Mouse (Mus musculus) forebrain, embryonic 11.5 days (tissue): ENCODE data around the gene Reep3. TPM values are rescaled to one million over a fixed set of nuclear protein-coding genes. Genes with fewer than 3 reads are reported as not detected.

Experiments used
- ATAC-seq: fragments of 200-750 bp; cut with Nextera tagmentation; replicated peaks from 2 replicates; pipeline ENCODE4 v1.8.0; 2017; ENCODE audit warnings: moderate TSS enrichment; ENCODE audit not compliant: low FRiP score
- DNase-seq: peaks from one replicate; pipeline ENCODE4 v3.0.0-alpha.2; 2017; ENCODE audit warnings: low spot score
- H3K27ac ChIP-seq: fragments of 300-500 bp; sonication (generic); 2 replicates; pipeline ENCODE4 v1.5.1; 2014; ENCODE audit warnings: low read depth, low read length
- H3K27me3 ChIP-seq: fragments of 300-500 bp; sonication (generic); 2 replicates; pipeline ENCODE4 v1.6.1; 2014; ENCODE audit warnings: mild to moderate bottlenecking, low read length, mixed read lengths; ENCODE audit not compliant: control insufficient read depth, insufficient read depth
- H3K36me3 ChIP-seq: fragments of 300-500 bp; sonication (generic); 2 replicates; pipeline ENCODE4 v1.6.1; 2014; ENCODE audit warnings: mild to moderate bottlenecking, low read length, moderate library complexity, mixed read lengths; ENCODE audit not compliant: control insufficient read depth, insufficient read depth
- H3K4me1 ChIP-seq: fragments of 300-500 bp; sonication (generic); replicated peaks from 2 replicates; pipeline ENCODE4 v1.6.1; 2014; ENCODE audit warnings: low read length, mixed read lengths; ENCODE audit not compliant: control insufficient read depth, insufficient read depth
- H3K4me2 ChIP-seq: fragments of 300-500 bp; sonication (generic); 2 replicates; pipeline ENCODE4 v1.6.1; 2014; ENCODE audit warnings: low read depth, mild to moderate bottlenecking, low read length, moderate library complexity, mixed read lengths; ENCODE audit not compliant: severe bottlenecking
- H3K4me3 ChIP-seq: fragments of 300-500 bp; sonication (generic); 2 replicates; pipeline ENCODE4 v1.5.1; 2014; ENCODE audit warnings: low read depth, low read length
- H3K9ac ChIP-seq: fragments of 300-500 bp; sonication (generic); 2 replicates; pipeline ENCODE4 v1.6.1; 2014; ENCODE audit warnings: low read length
- H3K9me3 ChIP-seq: fragments of 300-500 bp; sonication (generic); 2 replicates; pipeline ENCODE4 v1.6.1; 2016; ENCODE audit warnings: low read length, mixed read lengths; ENCODE audit not compliant: control insufficient read depth
- WGBS: fragments of 180-500 bp; shearing (Covaris S2); extraction: QIAGEN DNeasy Blood & Tissue Kit; methylation state at CpG from one replicate; pipeline ENCODE4 v1.1.7; 2014; 5-methylcytosine and 5-hydroxymethylcytosine counted together
- polyA plus RNA-seq: library from polyadenylated mRNA; unstranded; fragments of >200 nt; fragmentation: Nextera tagmentation; extraction: Ambion mirVana; gene quantifications from 2 replicates; pipeline ENCODE4 v1.2.1, GENCODE M21; 2014

Gene Reep3
- polyA plus RNA-seq, 1 experiment from 2014 or later, result 44.6 TPM

DNA sequence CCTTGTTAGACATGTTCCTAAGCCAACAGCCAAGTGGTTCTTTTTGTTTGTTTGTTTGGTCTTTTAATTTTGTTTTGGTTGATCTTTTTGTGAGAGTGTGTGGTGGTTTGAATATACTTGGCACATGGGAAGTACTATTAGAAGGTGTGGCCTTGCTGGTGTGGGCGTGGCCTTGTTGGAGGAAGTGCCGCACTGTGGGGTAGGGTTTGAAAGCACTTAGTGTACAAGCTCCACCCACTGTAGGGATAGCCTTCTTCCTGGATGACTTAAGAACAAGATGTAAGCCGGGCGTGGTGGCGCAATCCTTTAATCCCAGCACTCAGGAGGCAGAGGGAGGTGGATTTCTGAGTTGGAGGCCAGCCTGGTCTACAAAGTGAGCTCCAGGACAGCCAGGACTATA, 113.7 kb downstream of the Reep3 start:
- no peaks in the 10 kb centered on the region for H3K9me3 ChIP-seq
- DNase-seq (no peak), ATAC-seq (no peak)
- H3K9ac ChIP-seq, result no peak overlapping the region
- H3K4me2 ChIP-seq, result no peak overlapping the region
- H3K27ac ChIP-seq, result no peak overlapping the region
- no peaks in the 10 kb centered on the region for H3K27me3 ChIP-seq
- 92% methylated on average over 5 of the region's 5 CpGs for WGBS
- no peaks in the 10 kb centered on the region for H3K36me3 ChIP-seq
- no peaks in the 10 kb centered on the region for H3K4me1 ChIP-seq
- no peak overlapping the region for H3K4me3 ChIP-seq

DNA sequence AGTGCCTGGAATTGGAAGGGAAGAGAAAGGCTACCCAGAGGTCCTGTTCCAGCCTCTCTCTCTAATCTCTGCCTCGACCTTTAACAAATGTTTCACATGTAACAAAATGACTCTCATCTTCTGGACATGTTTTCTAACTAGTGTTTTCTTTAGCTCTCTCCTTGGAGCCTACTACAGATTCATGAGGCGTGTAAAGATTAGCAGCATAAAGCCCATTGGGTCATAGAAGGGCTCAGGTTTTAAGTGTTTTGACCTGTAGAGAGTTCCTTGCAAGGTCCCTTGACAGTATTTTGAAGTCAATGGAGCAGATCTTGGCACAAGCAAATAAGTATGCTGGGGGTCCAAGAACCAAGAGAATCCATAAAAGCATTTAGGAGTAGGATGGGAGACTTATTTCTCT, 118.5 kb downstream of the Reep3 start:
- H3K27ac ChIP-seq, result no peak overlapping the region

GRCm38 (mm10) chr10:66977093-66977492, 119.7 kb downstream of the Reep3 start:
- no peaks in the 10 kb centered on the region for H3K36me3 ChIP-seq
- H3K9me3 ChIP-seq, result no peaks in the 10 kb centered on the region
- no peaks in the 10 kb centered on the region for H3K4me1 ChIP-seq
- ATAC-seq (no peak), DNase-seq (no peak)
- 98% methylated on average over 3 of the region's 3 CpGs for WGBS
- H3K4me3 ChIP-seq, result no peak overlapping the region
- H3K9ac ChIP-seq, result no peak overlapping the region
- no peak overlapping the region for H3K27ac ChIP-seq
- H3K4me2 ChIP-seq, result no peak overlapping the region
- H3K27me3 ChIP-seq, result no peaks in the 10 kb centered on the region

More for the DNA sequence above, 118.5 kb downstream of the Reep3 start:
- Histone ChIP-seq H3K4me2 (no peak overlapping the region), H3K36me3 (no peaks in the 10 kb centered on the region), H3K4me3 (no peak overlapping the region), H3K9me3 (no peaks in the 10 kb centered on the region), H3K4me1 (no peaks in the 10 kb centered on the region), H3K9ac (no peak overlapping the region), H3K27me3 (no peaks in the 10 kb centered on the region)
- DNase-seq (no peak), ATAC-seq (no peak)
- 87% methylated on average over 2 of the region's 2 CpGs for whole genome bisulfite sequencing

DNA sequence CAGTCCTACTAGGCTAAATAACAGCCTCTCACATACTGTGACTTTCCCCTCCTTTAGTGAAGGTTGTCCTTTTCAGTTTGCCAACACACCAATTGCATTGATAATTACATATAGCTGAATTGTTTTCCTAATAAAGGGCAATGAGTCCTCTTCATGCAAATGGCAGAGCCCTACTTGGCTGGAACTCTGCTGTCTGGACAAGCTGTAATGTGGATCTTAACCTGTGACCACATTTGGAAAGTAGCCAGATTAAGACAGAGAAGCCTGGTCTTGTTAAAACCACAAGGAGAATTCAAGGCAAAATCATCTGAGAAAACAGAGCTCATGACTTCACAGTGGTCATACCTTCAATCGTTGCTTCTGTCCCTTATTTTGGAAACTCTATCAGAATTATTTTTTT, 121.3 kb downstream of the Reep3 start:
- WGBS, result 85% methylated on average over 1 of the region's 1 CpGs
- no peaks in the 10 kb centered on the region for H3K4me1 ChIP-seq
- ATAC-seq, result no peak
- no peak overlapping the region for H3K4me2 ChIP-seq
- H3K9me3 ChIP-seq, result no peaks in the 10 kb centered on the region
- no peak overlapping the region for H3K9ac ChIP-seq
- H3K27ac ChIP-seq, result no peak overlapping the region
- DNase-seq, result no peak
- no peaks in the 10 kb centered on the region for H3K27me3 ChIP-seq
- no peaks in the 10 kb centered on the region for H3K36me3 ChIP-seq
- H3K4me3 ChIP-seq, result no peak overlapping the region

- Histone ChIP-seq H3K4me2 (no peak overlapping the region), H3K4me1 (no peaks in the 10 kb centered on the region), H3K9me3 (no peaks in the 10 kb centered on the region), H3K27ac (no peak overlapping the region), H3K27me3 (no peaks in the 10 kb centered on the region), H3K9ac (no peak overlapping the region), H3K4me3 (no peak overlapping the region), H3K36me3 (no peaks in the 10 kb centered on the region)
- no peak for DNase-seq
- no peak for ATAC-seq
- 63% methylated on average over 4 of the region's 4 CpGs for WGBS
Observed at GRCm38 (mm10) chr10:66974417-66974816, 122.3 kb downstream of the Reep3 start.

DNA sequence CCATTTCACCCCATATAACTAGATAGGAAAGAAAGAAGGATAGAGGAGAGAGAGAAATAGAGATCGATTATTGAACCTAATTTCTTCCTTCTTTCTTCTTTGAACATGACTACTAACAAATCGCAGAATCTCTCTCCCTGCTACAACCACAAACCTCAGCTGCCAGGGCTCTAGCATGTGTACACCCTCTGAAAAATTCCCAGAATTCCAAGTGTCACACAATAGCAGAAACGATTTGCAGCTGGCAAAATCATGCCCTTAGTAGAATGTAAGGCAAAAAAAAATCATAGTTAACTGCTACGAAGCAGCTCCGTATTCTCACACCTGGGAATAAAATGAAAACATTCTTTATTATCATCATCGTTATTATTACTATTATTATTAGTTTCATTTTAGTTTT, 122.9 kb downstream of the Reep3 start:
- no peak overlapping the region for H3K27ac ChIP-seq

DNA sequence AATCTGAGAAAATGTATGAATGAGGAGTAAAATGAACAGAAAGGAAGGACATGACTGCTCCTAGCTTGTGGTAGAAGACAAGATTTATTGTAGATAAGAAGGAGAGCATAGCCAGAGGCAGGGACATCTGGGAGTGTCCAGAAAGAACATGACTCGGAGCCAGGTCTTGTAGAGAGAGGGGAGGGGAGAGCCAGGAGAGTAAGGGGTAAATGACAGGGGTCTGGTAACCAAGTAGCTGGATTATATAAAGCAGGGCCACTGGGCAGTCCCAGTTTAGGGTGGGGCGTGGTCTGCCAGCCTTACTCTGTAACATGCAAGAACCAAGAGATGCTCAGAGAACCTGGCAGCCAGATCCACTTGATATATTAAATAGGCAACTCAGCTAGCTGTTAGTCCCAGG, 123.5 kb downstream of the Reep3 start:
- no peak overlapping the region for H3K9ac ChIP-seq
- DNase-seq (no peak), ATAC-seq (no peak)
- H3K9me3 ChIP-seq, result no peaks in the 10 kb centered on the region
- no peaks in the 10 kb centered on the region for H3K36me3 ChIP-seq
- H3K27me3 ChIP-seq, result no peaks in the 10 kb centered on the region
- no peak overlapping the region for H3K4me2 ChIP-seq
- H3K4me3 ChIP-seq, result no peak overlapping the region
- no peaks in the 10 kb centered on the region for H3K4me1 ChIP-seq
- 73% methylated on average over 2 of the region's 2 CpGs for WGBS
- H3K27ac ChIP-seq, result no peak overlapping the region

More for the DNA sequence above, 122.9 kb downstream of the Reep3 start:
- WGBS, result 81% methylated on average over 6 of the region's 6 CpGs
- no peaks in the 10 kb centered on the region for H3K27me3 ChIP-seq
- ATAC-seq (no peak), DNase-seq (no peak)
- no peaks in the 10 kb centered on the region for H3K36me3 ChIP-seq
- no peaks in the 10 kb centered on the region for H3K9me3 ChIP-seq
- no peaks in the 10 kb centered on the region for H3K4me1 ChIP-seq
- H3K9ac ChIP-seq, result no peak overlapping the region
- no peak overlapping the region for H3K4me2 ChIP-seq
- no peak overlapping the region for H3K4me3 ChIP-seq

GRCm38 (mm10) chr10:66970336-66971115, 126.2 kb downstream of the Reep3 start:
- Histone ChIP-seq H3K4me2 (no peak overlapping the region), H3K4me3 (no peak overlapping the region), H3K9me3 (no peaks in the 10 kb centered on the region), H3K9ac (no peak overlapping the region), H3K4me1 (no peaks in the 10 kb centered on the region), H3K27ac (no peak overlapping the region), H3K27me3 (no peaks in the 10 kb centered on the region), H3K36me3 (no peaks in the 10 kb centered on the region)
- no peak for DNase-seq
- no peak for ATAC-seq
- WGBS, result 92% methylated on average over 23 of the region's 23 CpGs

DNA sequence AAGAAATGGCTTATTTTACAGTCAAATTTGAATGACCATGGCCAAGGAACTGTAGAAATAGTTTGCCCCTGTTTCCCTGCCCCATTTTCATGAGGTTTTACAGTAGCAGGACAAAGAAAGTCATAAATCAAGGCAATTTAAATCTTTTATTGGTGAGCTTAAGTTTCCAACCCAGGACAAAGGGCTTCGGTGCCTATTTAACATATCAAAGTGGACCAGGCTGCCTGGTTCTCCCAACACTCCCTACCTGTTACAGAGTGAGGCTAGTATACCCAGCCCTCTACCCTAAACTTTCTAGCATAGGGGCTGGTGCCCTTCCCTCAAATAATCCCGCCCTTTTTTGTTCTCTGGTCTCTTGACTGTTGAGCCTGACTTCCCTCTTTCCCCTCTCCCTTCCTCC, 127.2 kb downstream of the Reep3 start:
- H3K27ac ChIP-seq, result no peak overlapping the region
- DNase-seq (no peak), ATAC-seq (no peak)
- WGBS, result 56% methylated on average over 2 of the region's 2 CpGs
- H3K36me3 ChIP-seq, result no peaks in the 10 kb centered on the region
- H3K9ac ChIP-seq, result no peak overlapping the region
- H3K4me1 ChIP-seq, result no peaks in the 10 kb centered on the region
- no peak overlapping the region for H3K4me3 ChIP-seq
- no peaks in the 10 kb centered on the region for H3K9me3 ChIP-seq
- H3K27me3 ChIP-seq, result no peaks in the 10 kb centered on the region
- no peak overlapping the region for H3K4me2 ChIP-seq
